Mouse (Mus musculus) E14TG2a.4 (cell line): ENCODE measurements around the gene Ripk3.

Source experiments
- H3K27me3 ChIP-seq: 2 replicates; pipeline ENCODE4 v1.6.1; 2014; ENCODE audit warnings: low read length, control low read depth; ENCODE audit not compliant: insufficient read depth
- H3K36me3 ChIP-seq: 2 replicates; pipeline ENCODE4 v1.6.1; 2014; ENCODE audit warnings: low read length, control low read depth; ENCODE audit not compliant: insufficient read depth
- H3K4me1 ChIP-seq: replicated peaks from 2 replicates; pipeline ENCODE4 v1.6.1; 2014; ENCODE audit warnings: low read depth, low read length, control low read depth
- H3K4me3 ChIP-seq: replicated peaks from 2 replicates; pipeline ENCODE4 v1.5.1; 2014; ENCODE audit warnings: mild to moderate bottlenecking, low read length
- H3K9me3 ChIP-seq: 2 replicates; pipeline ENCODE4 v1.6.1; 2014; ENCODE audit warnings: low read length, control low read depth
- CTCF ChIP-seq: conservative IDR thresholded peaks from 2 replicates; pipeline ENCODE4 v1.5.1; 2014; ENCODE audit warnings: low read length
- NANOG ChIP-seq: IDR thresholded peaks from 2 replicates; pipeline ENCODE4 v1.6.1; 2014; ENCODE audit warnings: borderline replicate concordance, low read length, mixed read lengths
- POU5F1 ChIP-seq: IDR thresholded peaks from 2 replicates; pipeline ENCODE4 v1.6.1; 2014; ENCODE audit warnings: low read length, borderline replicate concordance

Gene Ripk3

GRCm38 (mm10) chr14:55815310-55815751, 26.7 kb upstream of the Ripk3 start:
- no peaks in the 10 kb centered on the region for H3K27me3 ChIP-seq
- peak overlapping the region; percentile 73 for H3K4me3 ChIP-seq
- H3K4me1 ChIP-seq = peaks cover 44% of the 10 kb centered on the region
- TF ChIP-seq CTCF = no peak
- TF ChIP-seq POU5F1 = no peak
- TF ChIP-seq NANOG = peak; percentile 88
- peaks cover 29% of the 10 kb centered on the region for H3K9me3 ChIP-seq
- H3K36me3 ChIP-seq = no peaks in the 10 kb centered on the region

- peaks cover 33% of the 10 kb centered on the region for H3K9me3 ChIP-seq
- H3K36me3 ChIP-seq = no peaks in the 10 kb centered on the region
- H3K27me3 ChIP-seq = no peaks in the 10 kb centered on the region
- TF ChIP-seq POU5F1 = no peak
- TF ChIP-seq NANOG = no peak
- TF ChIP-seq CTCF = no peak
- peak overlapping the region; percentile 73 for H3K4me3 ChIP-seq
- H3K4me1 ChIP-seq = peaks cover 39% of the 10 kb centered on the region
Observed at GRCm38 (mm10) chr14:55814885-55815284, 26.2 kb upstream of the Ripk3 start.

- no peak overlapping the region for H3K4me3 ChIP-seq
- peaks cover 32% of the 10 kb centered on the region for H3K9me3 ChIP-seq
- peaks cover 7% of the 10 kb centered on the region for H3K27me3 ChIP-seq
- no peaks in the 10 kb centered on the region for H3K4me1 ChIP-seq
- TF ChIP-seq NANOG (no peak), CTCF (no peak), POU5F1 (no peak)
- no peaks in the 10 kb centered on the region for H3K36me3 ChIP-seq
Observed at GRCm38 (mm10) chr14:55795380-55796163, 6.9 kb upstream of the Ripk3 start.

GRCm38 (mm10) chr14:55793946-55794345, 5.3 kb upstream of the Ripk3 start:
- Histone ChIP-seq H3K27me3 (peaks cover 22% of the 10 kb centered on the region), H3K9me3 (peaks cover 32% of the 10 kb centered on the region), H3K36me3 (no peaks in the 10 kb centered on the region), H3K4me1 (peaks cover 1% of the 10 kb centered on the region), H3K4me3 (no peak overlapping the region)
- TF ChIP-seq NANOG = no peak
- TF ChIP-seq CTCF = no peak
- no peak for TF ChIP-seq POU5F1

- no peaks in the 10 kb centered on the region for H3K36me3 ChIP-seq
- H3K4me3 ChIP-seq = no peak overlapping the region
- peaks cover 27% of the 10 kb centered on the region for H3K27me3 ChIP-seq
- TF ChIP-seq POU5F1 = no peak
- no peak for TF ChIP-seq NANOG
- TF ChIP-seq CTCF = no peak
- peaks cover 32% of the 10 kb centered on the region for H3K9me3 ChIP-seq
- H3K4me1 ChIP-seq = peaks cover 6% of the 10 kb centered on the region
Observed at GRCm38 (mm10) chr14:55793461-55793860, 4.8 kb upstream of the Ripk3 start.

GRCm38 (mm10) chr14:55787731-55788130, 934 bp downstream of the Ripk3 start:
- Histone ChIP-seq H3K9me3 (no peaks in the 10 kb centered on the region), H3K4me3 (peak overlapping the region; percentile 78), H3K27me3 (peaks cover 84% of the 10 kb centered on the region), H3K4me1 (peaks cover 33% of the 10 kb centered on the region), H3K36me3 (peaks cover 20% of the 10 kb centered on the region)
- TF ChIP-seq CTCF (no peak), NANOG (no peak), POU5F1 (no peak)

- Histone ChIP-seq H3K27me3 (peaks cover 94% of the 10 kb centered on the region), H3K4me3 (no peak overlapping the region), H3K9me3 (no peaks in the 10 kb centered on the region), H3K36me3 (peaks cover 20% of the 10 kb centered on the region), H3K4me1 (peaks cover 46% of the 10 kb centered on the region)
- TF ChIP-seq POU5F1 (no peak), CTCF (peak; percentile 46), NANOG (no peak)
Observed at GRCm38 (mm10) chr14:55785195-55785594, 3.5 kb downstream of the Ripk3 start.

GRCm38 (mm10) chr14:55783958-55784235, 4.8 kb downstream of the Ripk3 start, which contains the start of gene Adcy4:
Adcy4 (minus strand) TSS chr14:55784095.
- Histone ChIP-seq H3K4me1 (peaks cover 53% of the 10 kb centered on the region), H3K36me3 (peaks cover 20% of the 10 kb centered on the region), H3K4me3 (peak within 1 kb of the TSS; percentile 66), H3K9me3 (no peaks in the 10 kb centered on the region), H3K27me3 (peaks cover 91% of the 10 kb centered on the region)
- TF ChIP-seq POU5F1 (no peak), CTCF (no peak), NANOG (no peak)

GRCm38 (mm10) chr14:55783171-55783957, 5.3 kb downstream of the Ripk3 start:
- H3K4me3 ChIP-seq = peak overlapping the region; percentile 66
- no peaks in the 10 kb centered on the region for H3K9me3 ChIP-seq
- peaks cover 20% of the 10 kb centered on the region for H3K36me3 ChIP-seq
- peaks cover 90% of the 10 kb centered on the region for H3K27me3 ChIP-seq
- TF ChIP-seq POU5F1 (no peak), NANOG (no peak), CTCF (no peak)
- H3K4me1 ChIP-seq = peaks cover 53% of the 10 kb centered on the region
